Mouse (Mus musculus) bone marrow, adult 2 months (tissue): ENCODE data around the gene Fam71e1.
A peak's percentile ranks its signal among the peaks of the same experiment; 100 is the strongest.

Experiments used
- CTCF ChIP-seq: fragments of 200-500 bp; IDR thresholded peaks from 2 replicates; pipeline ENCODE4 v1.5.1; 2011; ENCODE audit warnings: low read length, control low read depth; ENCODE audit not compliant: control insufficient read depth, insufficient read depth
- POLR2A ChIP-seq: fragments of 200-500 bp; IDR thresholded peaks from 2 replicates; pipeline ENCODE4 v1.6.1; 2011; ENCODE audit warnings: low read depth, mild to moderate bottlenecking, control low read depth, low read length, borderline replicate concordance; ENCODE audit not compliant: control insufficient read depth

- no peak for TF ChIP-seq CTCF
- peak; percentile 80; the same call in 1 of the 2 replicates for TF ChIP-seq POLR2A
These were observed 28.5 kb upstream of the Fam71e1 start, which contains the start of gene Josd2 for GRCm38 (mm10) chr7:44467811-44468411.
